Mouse (Mus musculus): ENCODE results near the gene Ttyh1. TPM values are rescaled to one million over a fixed set of nuclear protein-coding genes. Genes with fewer than 3 reads are reported as not detected.
A peak's percentile ranks its signal among the peaks of the same experiment; 100 is the strongest.
"Not testable (repeated sequence)": the region's sequence is repeated elsewhere in the genome, so short reads cannot be mapped to it uniquely, and the experiment has no call there.

Gene Ttyh1
- polyA plus RNA-seq, 1 experiment from 2014 or later: 1.2 TPM

- 51% methylated on average over 4 of the region's 4 CpGs for WGBS
- H3K27ac ChIP-seq: no peak overlapping the region
- peaks cover 15% of the 10 kb centered on the region for H3K4me1 ChIP-seq (replicated peaks)
- H3K9ac ChIP-seq: no peak overlapping the region
- peaks cover 9% of the 10 kb centered on the region for H3K27me3 ChIP-seq
- H3K4me3 ChIP-seq: no peak overlapping the region
- ATAC-seq (replicated peaks; ENCODE audit: insufficient number of reproducible peaks, insufficient read depth, low FRiP score, low read depth): no peak
- no peaks in the 10 kb centered on the region for H3K9me3 ChIP-seq (replicated peaks)
- H3K36me3 ChIP-seq: no peaks in the 10 kb centered on the region
- no peak overlapping the region for H3K4me2 ChIP-seq
Observed at GRCm38 (mm10) chr7:4154976-4155375, 35.8 kb downstream of the Ttyh1 start.

DNA sequence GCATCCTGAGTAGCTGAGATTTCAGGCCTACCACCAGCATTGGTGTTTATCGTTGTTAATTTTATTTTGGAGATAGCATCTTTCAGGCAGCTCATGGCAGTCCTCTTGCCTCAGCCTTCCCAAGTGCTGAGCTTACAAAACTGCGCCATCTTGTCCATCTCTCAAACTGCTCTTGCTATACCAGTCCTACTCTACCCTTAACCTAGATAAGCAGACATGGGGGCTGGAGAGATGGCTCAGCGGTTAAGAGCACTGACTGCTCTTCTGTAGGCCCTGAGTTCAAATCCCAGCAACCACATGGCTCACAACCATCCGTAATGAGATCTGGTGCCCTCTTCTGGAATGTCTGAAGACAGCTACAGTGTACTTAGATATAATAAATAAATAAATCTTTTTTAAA lies 42.4 kb downstream of the Ttyh1 start:
- not testable (repeated sequence) for H3K9ac ChIP-seq; H3K9me3 ChIP-seq (replicated peaks); H3K27ac ChIP-seq; H3K27me3 ChIP-seq; ATAC-seq (replicated peaks; ENCODE audit: insufficient number of reproducible peaks, insufficient read depth, low FRiP score, low read depth); H3K4me2 ChIP-seq; H3K36me3 ChIP-seq; H3K4me3 ChIP-seq
- peaks cover 22% of the 10 kb centered on the region for H3K4me1 ChIP-seq (replicated peaks)
- 87% methylated on average over 4 of the region's 4 CpGs for WGBS

DNA sequence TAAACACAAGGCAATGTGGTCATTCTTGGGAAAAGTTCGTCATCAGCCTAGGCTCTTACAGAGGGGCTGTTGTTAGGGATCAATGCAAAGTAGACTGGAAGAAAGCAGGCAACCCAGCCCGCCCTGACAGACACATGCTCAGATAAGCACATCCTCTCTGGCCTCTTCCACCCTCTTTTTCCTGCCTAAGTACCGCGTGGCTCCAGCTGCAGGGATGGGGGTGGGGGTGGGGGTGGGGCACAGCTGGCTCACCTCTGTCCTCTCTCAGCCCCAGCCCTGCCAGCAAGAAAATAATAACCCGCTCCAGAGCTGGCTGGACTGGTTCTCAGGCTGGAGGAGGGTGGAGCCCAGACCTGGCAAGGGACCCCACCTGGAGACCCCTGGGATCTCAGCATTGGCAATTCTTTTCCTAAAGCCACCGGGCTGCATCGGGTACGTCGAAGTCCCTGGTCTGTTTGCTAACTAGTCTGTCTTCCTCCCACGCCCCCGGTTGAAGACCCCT lies 44.4 kb downstream of the Ttyh1 start:
- H3K9me3 ChIP-seq (replicated peaks): no peaks in the 10 kb centered on the region
- H3K9ac ChIP-seq: peak overlapping the region; percentile 56
- H3K4me2 ChIP-seq: peak overlapping the region; percentile 76
- no peaks in the 10 kb centered on the region for H3K36me3 ChIP-seq
- peak; percentile 14 for ATAC-seq (replicated peaks; ENCODE audit: insufficient number of reproducible peaks, insufficient read depth, low FRiP score, low read depth)
- 0% methylated on average over 9 of the region's 11 CpGs for WGBS
- peak overlapping the region; percentile 59 for H3K4me3 ChIP-seq
- peak overlapping the region; percentile 83 for H3K27ac ChIP-seq
- H3K4me1 ChIP-seq (replicated peaks): peaks cover 22% of the 10 kb centered on the region
- no peaks in the 10 kb centered on the region for H3K27me3 ChIP-seq

- peak within 1 kb of the TSS; percentile 56 for H3K9ac ChIP-seq
- H3K4me1 ChIP-seq (replicated peaks): peaks cover 22% of the 10 kb centered on the region
- peak within 1 kb of the TSS; percentile 83 for H3K27ac ChIP-seq
- no peaks in the 10 kb centered on the region for H3K27me3 ChIP-seq
- WGBS: 1% methylated on average over 19 of the region's 20 CpGs
- peak within 1 kb of the TSS; percentile 59 for H3K4me3 ChIP-seq
- no peaks in the 10 kb centered on the region for H3K36me3 ChIP-seq
- H3K9me3 ChIP-seq (replicated peaks): no peaks in the 10 kb centered on the region
- peak; percentile 91 for ATAC-seq (replicated peaks; ENCODE audit: insufficient number of reproducible peaks, insufficient read depth, low FRiP score, low read depth)
- H3K4me2 ChIP-seq: peak within 1 kb of the TSS; percentile 76
Observed at GRCm38 (mm10) chr7:4164090-4164910, 45.1 kb downstream of the Ttyh1 start, which contains the start of gene Cdc42ep5. Cdc42ep5 (minus strand) TSS chr7:4164860.

DNA sequence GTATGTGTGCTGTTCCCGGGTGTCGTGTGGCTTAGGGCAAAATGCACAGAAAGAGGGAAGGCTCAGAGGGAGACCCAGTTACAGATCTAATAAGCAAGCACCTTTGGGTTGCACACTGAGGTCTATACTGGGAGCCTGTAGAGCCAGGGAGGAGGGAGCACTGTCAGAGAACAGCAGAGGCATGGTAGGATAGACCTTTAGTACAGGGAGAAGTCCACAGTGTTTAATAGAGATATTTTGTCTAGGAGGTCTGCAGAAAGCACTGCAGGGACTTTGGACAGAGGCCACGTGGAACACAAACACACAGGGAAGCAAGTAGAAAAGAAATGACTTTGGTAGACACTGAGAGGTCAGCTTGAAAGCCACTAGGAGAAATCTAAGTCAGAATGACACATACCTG lies 46.1 kb downstream of the Ttyh1 start:
- peak overlapping the region; percentile 64 for H3K27ac ChIP-seq
- H3K4me1 ChIP-seq (replicated peaks): peaks cover 22% of the 10 kb centered on the region
- peak overlapping the region; percentile 59 for H3K4me3 ChIP-seq
- no peaks in the 10 kb centered on the region for H3K27me3 ChIP-seq
- 13% methylated on average over 3 of the region's 3 CpGs for WGBS
- no peaks in the 10 kb centered on the region for H3K9me3 ChIP-seq (replicated peaks)
- H3K4me2 ChIP-seq: peak overlapping the region; percentile 76
- H3K36me3 ChIP-seq: no peaks in the 10 kb centered on the region
- H3K9ac ChIP-seq: no peak overlapping the region
- ATAC-seq (replicated peaks; ENCODE audit: insufficient number of reproducible peaks, insufficient read depth, low FRiP score, low read depth): no peak

DNA sequence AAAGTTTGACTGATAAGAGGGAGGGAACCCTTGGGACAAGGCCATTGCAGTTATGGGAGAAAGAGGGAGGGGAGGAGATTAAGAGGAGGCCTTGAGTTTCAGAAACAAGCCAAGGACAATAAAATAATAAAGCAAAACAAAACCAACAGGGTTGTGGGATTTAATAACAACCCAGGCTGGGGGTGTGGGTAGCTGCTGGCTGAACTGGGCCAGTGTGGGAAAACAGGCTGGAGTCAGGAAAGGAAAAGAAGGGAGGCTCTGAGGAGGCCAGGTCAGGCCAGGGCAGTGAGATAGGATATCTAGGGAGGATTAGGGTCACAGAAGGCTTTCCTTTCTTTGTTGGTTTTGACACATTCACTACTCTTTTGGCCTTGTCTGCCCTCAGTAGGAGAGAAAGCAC lies 47.9 kb downstream of the Ttyh1 start:
- Histone ChIP-seq H3K4me2 (no peak overlapping the region), H3K4me3 (no peak overlapping the region), H3K27ac (no peak overlapping the region), H3K36me3 (no peaks in the 10 kb centered on the region), H3K27me3 (no peaks in the 10 kb centered on the region), H3K9me3 (replicated peaks) (no peaks in the 10 kb centered on the region), H3K4me1 (replicated peaks) (peaks cover 22% of the 10 kb centered on the region), H3K9ac (no peak overlapping the region)
- no peak for ATAC-seq (replicated peaks; ENCODE audit: insufficient number of reproducible peaks, insufficient read depth, low FRiP score, low read depth)

DNA sequence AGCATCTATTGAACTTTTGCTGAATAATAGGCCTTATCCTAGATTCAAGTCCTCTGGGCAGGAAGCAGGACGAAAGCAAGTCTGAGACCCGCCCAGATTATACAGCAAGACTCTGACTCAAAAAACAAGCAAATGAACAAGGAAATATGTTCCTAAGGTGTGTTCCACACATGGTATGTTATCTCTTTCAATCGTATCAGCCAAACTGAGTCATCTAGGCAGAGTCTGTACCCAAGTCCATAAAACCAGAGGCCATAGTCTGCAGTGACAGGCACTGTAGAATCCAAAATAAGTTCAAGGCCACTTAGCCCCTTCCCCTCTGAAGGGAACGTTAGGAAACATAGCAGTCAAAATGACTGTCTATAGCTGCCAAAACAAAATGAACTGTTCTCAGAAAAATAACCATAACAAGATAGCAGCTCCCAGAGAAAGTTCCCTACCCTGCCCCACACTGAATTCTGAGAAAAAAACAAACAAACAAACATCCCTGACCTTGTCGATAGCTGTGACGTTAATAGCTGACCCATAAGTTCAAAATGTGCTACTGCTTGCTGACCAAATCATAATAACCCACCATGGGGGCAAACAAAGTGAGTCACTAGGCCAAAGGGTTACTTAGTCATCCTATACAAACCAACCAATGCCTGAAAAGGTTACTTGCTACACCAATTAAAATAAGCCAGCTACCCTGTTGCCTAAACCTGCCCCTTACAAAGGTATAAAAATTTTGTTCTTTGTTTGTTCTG lies 51.2 kb downstream of the Ttyh1 start:
- Histone ChIP-seq H3K27me3 (no peaks in the 10 kb centered on the region), H3K36me3 (no peaks in the 10 kb centered on the region), H3K9ac (no peak overlapping the region), H3K4me1 (replicated peaks) (peaks cover 2% of the 10 kb centered on the region), H3K9me3 (replicated peaks) (no peaks in the 10 kb centered on the region), H3K4me3 (no peak overlapping the region), H3K27ac (no peak overlapping the region), H3K4me2 (no peak overlapping the region)
- no peak for ATAC-seq (replicated peaks; ENCODE audit: insufficient number of reproducible peaks, insufficient read depth, low FRiP score, low read depth)
- WGBS: 71% methylated on average over 6 of the region's 6 CpGs

- Histone ChIP-seq H3K4me2 (no peak overlapping the region), H3K36me3 (no peaks in the 10 kb centered on the region), H3K27me3 (no peaks in the 10 kb centered on the region), H3K4me1 (replicated peaks) (no peaks in the 10 kb centered on the region), H3K9ac (no peak overlapping the region), H3K4me3 (no peak overlapping the region), H3K27ac (no peak overlapping the region), H3K9me3 (replicated peaks) (no peaks in the 10 kb centered on the region)
- WGBS: 44% methylated on average over 3 of the region's 3 CpGs
- no peak for ATAC-seq (replicated peaks; ENCODE audit: insufficient number of reproducible peaks, insufficient read depth, low FRiP score, low read depth)
Observed at GRCm38 (mm10) chr7:4178438-4178837, 59.2 kb downstream of the Ttyh1 start.

Other genes starting within 250 kb of the Ttyh1 start
- 0.44 TPM in 1 of 2 replicates, not detected in the other for gene Gm14548, start 221.3 kb upstream of the Ttyh1 start, polyA plus RNA-seq (2015; fragmentation: Nextera tagmentation; extraction: Ambion mirVana)
- gene Lilra6, start 203.9 kb upstream of the Ttyh1 start, polyA plus RNA-seq (2015; fragmentation: Nextera tagmentation; extraction: Ambion mirVana): 0.10 and 0.16 TPM in 2 replicates
- gene Lair1, start 56.2 kb upstream of the Ttyh1 start, polyA plus RNA-seq (2015; fragmentation: Nextera tagmentation; extraction: Ambion mirVana): 1.3 and 2.2 TPM in 2 replicates
- 43.7 and 65.8 TPM in 2 replicates for gene Leng8, start 17.6 kb downstream of the Ttyh1 start, polyA plus RNA-seq (2015; fragmentation: Nextera tagmentation; extraction: Ambion mirVana)
- 2.8 and 3.3 TPM in 2 replicates for gene Leng9, start 31.0 kb downstream of the Ttyh1 start, polyA plus RNA-seq (2015; fragmentation: Nextera tagmentation; extraction: Ambion mirVana)
- 25.6 and 30.9 TPM in 2 replicates for gene Cdc42ep5, start 45.5 kb downstream of the Ttyh1 start, polyA plus RNA-seq (2015; fragmentation: Nextera tagmentation; extraction: Ambion mirVana)
- gene Lilra5, start 118.3 kb downstream of the Ttyh1 start, polyA plus RNA-seq (2015; fragmentation: Nextera tagmentation; extraction: Ambion mirVana): 0.13 and 0.25 TPM in 2 replicates
- gene Ncr1, start 218.3 kb downstream of the Ttyh1 start, polyA plus RNA-seq (2015; fragmentation: Nextera tagmentation; extraction: Ambion mirVana): 0.08 and 0.13 TPM in 2 replicates

Data from heart, embryonic 15.5 days (tissue).